Mouse (Mus musculus): ENCODE results near the gene Fosl2.

- no peak for TF ChIP-seq CTCF (IDR thresholded peaks at IDR 0.05; ENCODE audit: borderline replicate concordance, insufficient read depth, low read length)
- TF ChIP-seq POLR2A (IDR thresholded peaks at IDR 0.05; ENCODE audit: low read depth, low read length) = no peak
Measured at GRCm38 (mm10) chr5:32206726-32207125, 71.1 kb downstream of the Fosl2 start.
